Mouse (Mus musculus): ENCODE results near the gene Serpina9. TPM values are rescaled to one million over a fixed set of nuclear protein-coding genes. Genes with fewer than 3 reads are reported as not detected.

Gene Serpina9
- polyA plus RNA-seq (2017; shearing (Covaris generic)) = 10 to 100 TPM in 1 of 2 experiments, 1 to 10 TPM in 1; 2.1 to 10.2 TPM

GRCm38 (mm10) chr12:104013620-104014019 lies at the start of gene Serpina9:
TSS of gene Serpina9 (minus strand) at chr12:104013755.

GRCm38 (mm10) chr12:104044343-104044742 lies 30.8 kb upstream of the Serpina9 start, which contains the start of gene Serpina12:
TSS of gene Serpina12 (minus strand) at chr12:104044443.

DNA sequence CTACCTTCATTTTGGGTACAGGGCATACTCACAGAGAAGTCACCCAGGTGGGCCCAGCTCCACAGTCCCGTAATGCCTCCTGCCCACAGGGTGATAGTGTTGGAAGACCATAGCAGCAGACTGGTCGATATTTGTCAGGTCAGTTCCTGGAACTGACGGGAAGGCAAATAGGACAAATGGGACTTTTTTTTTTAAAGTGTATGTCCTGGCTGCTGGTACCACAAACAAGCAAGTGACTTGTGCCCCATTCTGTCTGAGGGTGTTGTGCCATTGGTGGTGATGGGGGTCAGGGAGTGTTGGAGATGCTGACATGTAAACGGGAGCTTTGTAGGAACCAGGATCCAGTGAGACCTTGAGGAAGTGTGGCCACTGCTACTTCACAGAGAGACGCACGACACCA lies 23.7 kb downstream of the Serpina9 start, which contains the start of gene Serpina11:
Gene Serpina11, minus strand, starts transcription at position 101 of the 400 bp plus-strand sequence.

DNA sequence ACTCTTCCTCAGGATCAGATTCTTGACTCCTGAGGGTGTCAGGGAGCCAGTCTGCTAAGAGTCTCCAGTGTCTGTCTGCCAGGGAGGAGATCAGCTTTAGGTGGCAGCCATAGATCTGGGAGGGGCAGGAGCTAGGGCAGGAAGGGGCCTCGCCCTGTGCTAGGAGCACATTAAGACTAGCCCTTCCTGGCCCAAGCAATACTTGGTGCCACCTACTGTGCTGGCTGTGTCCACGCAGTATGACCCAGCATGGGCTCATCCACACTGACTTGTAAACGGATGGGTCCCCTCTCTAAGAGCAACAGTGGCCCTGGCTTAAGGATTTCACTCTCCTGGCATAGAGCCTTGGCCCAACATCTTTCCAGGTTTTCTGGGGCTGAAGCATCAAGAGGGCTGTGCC lies 54.8 kb downstream of the Serpina9 start, which contains the start of gene Serpina1e:
Gene Serpina1e, minus strand, starts transcription at position 178 of the 400 bp plus-strand sequence.

Other genes starting within 250 kb of the Serpina9 start
- gene Serpina1d, start 240.2 kb downstream of the Serpina9 start, polyA plus RNA-seq (2017; shearing (Covaris generic)) = not detected
- under 1 TPM in 1 of 2 experiments, not detected in 1; 0.38 TPM for gene Serpina1b, start 183.4 kb downstream of the Serpina9 start, polyA plus RNA-seq (2017; shearing (Covaris generic))
- not detected for gene Serpina1a, start 150.2 kb downstream of the Serpina9 start, polyA plus RNA-seq (2017; shearing (Covaris generic))
- gene Serpina1c, start 108.9 kb downstream of the Serpina9 start, polyA plus RNA-seq (2017; shearing (Covaris generic)) = not detected
- not detected for gene Serpina1e, start 54.8 kb downstream of the Serpina9 start, polyA plus RNA-seq (2017; shearing (Covaris generic))
- not detected for gene Serpina11, start 23.8 kb downstream of the Serpina9 start, polyA plus RNA-seq (2017; shearing (Covaris generic))
- gene Serpina12, start 30.7 kb upstream of the Serpina9 start, polyA plus RNA-seq (2017; shearing (Covaris generic)) = under 1 TPM; 0.07 to 0.12 TPM
- gene Serpina5, start 87.4 kb upstream of the Serpina9 start, polyA plus RNA-seq (2017; shearing (Covaris generic)) = under 1 TPM; 0.07 to 0.21 TPM
- gene Serpina3a, start 99.0 kb upstream of the Serpina9 start, polyA plus RNA-seq (2017; shearing (Covaris generic)) = not detected
- gene Serpina3b, start 114.2 kb upstream of the Serpina9 start, polyA plus RNA-seq (2017; shearing (Covaris generic)) = 1 to 10 TPM in 1 of 2 experiments, under 1 TPM in 1; 0.14 to 1.7 TPM
- gene Serpina3c, start 140.1 kb upstream of the Serpina9 start, polyA plus RNA-seq (2017; shearing (Covaris generic)) = not detected
- 10 to 100 TPM; 10.3 to 12.1 TPM for gene Serpina3f, start 200.8 kb upstream of the Serpina9 start, polyA plus RNA-seq (2017; shearing (Covaris generic))
- 100 to 1,000 TPM in 1 of 2 experiments, 10 to 100 TPM in 1; 77.8 to 368 TPM for gene Serpina3g, start 222.5 kb upstream of the Serpina9 start, polyA plus RNA-seq (2017; shearing (Covaris generic))
- not detected for gene Serpina3i, start 249.4 kb upstream of the Serpina9 start, polyA plus RNA-seq (2017; shearing (Covaris generic))